Mouse (Mus musculus) stomach, postnatal 0 days (tissue): ENCODE measurements around the gene Ezh1. TPM values are rescaled to one million over a fixed set of nuclear protein-coding genes. Genes with fewer than 3 reads are reported as not detected.

Source experiments
- ATAC-seq: fragments of 200-750 bp; cut with Nextera tagmentation; 2 replicates; pipeline ENCODE4 v1.8.0; 2017; ENCODE audit not compliant: low FRiP score, low TSS enrichment
- DNase-seq: peaks from one replicate; pipeline ENCODE4 v3.0.0-alpha.2; 2016; ENCODE audit warnings: low spot score
- H3K27ac ChIP-seq: fragments of 300-500 bp; sonication (generic); replicated peaks from 2 replicates; pipeline ENCODE4 v1.5.1; 2014; ENCODE audit warnings: mild to moderate bottlenecking, control low read depth
- H3K27me3 ChIP-seq: fragments of 300-500 bp; sonication (generic); 2 replicates; pipeline ENCODE4 v1.6.1; 2014; ENCODE audit warnings: low read length; ENCODE audit not compliant: control insufficient read depth, insufficient read depth
- H3K36me3 ChIP-seq: fragments of 300-500 bp; sonication (generic); 2 replicates; pipeline ENCODE4 v1.6.1; 2014; ENCODE audit warnings: low read length, mixed read lengths; ENCODE audit not compliant: control insufficient read depth, insufficient read depth
- H3K4me1 ChIP-seq: fragments of 300-500 bp; sonication (generic); replicated peaks from 2 replicates; pipeline ENCODE4 v1.6.1; 2014; ENCODE audit warnings: antibody characterized with exemption; ENCODE audit not compliant: control insufficient read depth, insufficient read depth
- H3K4me2 ChIP-seq: fragments of 300-500 bp; sonication (generic); replicated peaks from 2 replicates; pipeline ENCODE4 v1.6.1; 2014; ENCODE audit warnings: low read depth, mild to moderate bottlenecking, control low read depth, moderate library complexity
- H3K4me3 ChIP-seq: fragments of 300-500 bp; sonication (generic); 2 replicates; pipeline ENCODE4 v1.5.1; 2014; ENCODE audit warnings: low read depth, low read length, control low read depth
- H3K9ac ChIP-seq: fragments of 300-500 bp; sonication (generic); 2 replicates; pipeline ENCODE4 v1.6.1; 2014; ENCODE audit warnings: mild to moderate bottlenecking, low read length, control low read depth, mixed read lengths
- H3K9me3 ChIP-seq: fragments of 300-500 bp; sonication (generic); 2 replicates; pipeline ENCODE4 v1.6.1; 2016; ENCODE audit warnings: low read length; ENCODE audit not compliant: control insufficient read depth
- CTCF ChIP-seq: IDR thresholded peaks from 2 replicates; pipeline ENCODE4 v1.5.1; 2016; ENCODE audit warnings: antibody characterized with exemption, low read depth, mild to moderate bottlenecking, moderate library complexity
- EP300 ChIP-seq: optimal IDR thresholded peaks from 2 replicates; pipeline ENCODE3; 2016; ENCODE audit warnings: antibody characterized with exemption
- WGBS: fragments of 180-500 bp; shearing (Covaris S2); extraction: QIAGEN DNeasy Blood & Tissue Kit; methylation state at CpG from one replicate; pipeline ENCODE4 v1.1.7; 2014; 5-methylcytosine and 5-hydroxymethylcytosine counted together
- polyA plus RNA-seq: library from polyadenylated mRNA; unstranded; fragments of >200 nt; fragmentation: Nextera tagmentation; extraction: Ambion mirVana; gene quantifications from 2 replicates; pipeline ENCODE4 v1.2.1, GENCODE M21; 2015

Gene Ezh1
- polyA plus RNA-seq, 1 experiment from 2014 or later = 8.1 TPM

DNA sequence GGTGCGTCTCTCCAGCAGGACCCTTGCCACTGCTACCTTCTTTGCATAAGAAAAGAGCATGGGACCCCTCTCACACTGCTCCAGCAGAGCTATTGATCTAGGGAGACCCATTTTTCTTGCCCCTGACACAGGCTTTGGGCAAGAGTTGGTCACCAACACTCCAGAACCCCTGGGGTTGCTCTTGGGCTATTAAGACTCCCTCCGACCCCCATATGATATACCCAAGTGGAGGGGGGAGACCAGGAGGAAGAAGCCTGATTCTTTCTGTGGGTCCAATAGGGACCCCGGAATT lies 37.7 kb upstream of the Ezh1 start:
- H3K4me1 ChIP-seq = no peaks in the 10 kb centered on the region
- no peak overlapping the region for H3K27ac ChIP-seq
- H3K27me3 ChIP-seq = no peaks in the 10 kb centered on the region
- DNase-seq = no peak
- no peak for TF ChIP-seq EP300
- TF ChIP-seq CTCF = no peak
- no peak overlapping the region for H3K4me2 ChIP-seq
- no peak overlapping the region for H3K4me3 ChIP-seq
- no peaks in the 10 kb centered on the region for H3K9me3 ChIP-seq
- no peak overlapping the region for H3K9ac ChIP-seq
- 54% methylated on average over 3 of the region's 3 CpGs for WGBS
- ATAC-seq = no peak
- H3K36me3 ChIP-seq = no peaks in the 10 kb centered on the region

DNA sequence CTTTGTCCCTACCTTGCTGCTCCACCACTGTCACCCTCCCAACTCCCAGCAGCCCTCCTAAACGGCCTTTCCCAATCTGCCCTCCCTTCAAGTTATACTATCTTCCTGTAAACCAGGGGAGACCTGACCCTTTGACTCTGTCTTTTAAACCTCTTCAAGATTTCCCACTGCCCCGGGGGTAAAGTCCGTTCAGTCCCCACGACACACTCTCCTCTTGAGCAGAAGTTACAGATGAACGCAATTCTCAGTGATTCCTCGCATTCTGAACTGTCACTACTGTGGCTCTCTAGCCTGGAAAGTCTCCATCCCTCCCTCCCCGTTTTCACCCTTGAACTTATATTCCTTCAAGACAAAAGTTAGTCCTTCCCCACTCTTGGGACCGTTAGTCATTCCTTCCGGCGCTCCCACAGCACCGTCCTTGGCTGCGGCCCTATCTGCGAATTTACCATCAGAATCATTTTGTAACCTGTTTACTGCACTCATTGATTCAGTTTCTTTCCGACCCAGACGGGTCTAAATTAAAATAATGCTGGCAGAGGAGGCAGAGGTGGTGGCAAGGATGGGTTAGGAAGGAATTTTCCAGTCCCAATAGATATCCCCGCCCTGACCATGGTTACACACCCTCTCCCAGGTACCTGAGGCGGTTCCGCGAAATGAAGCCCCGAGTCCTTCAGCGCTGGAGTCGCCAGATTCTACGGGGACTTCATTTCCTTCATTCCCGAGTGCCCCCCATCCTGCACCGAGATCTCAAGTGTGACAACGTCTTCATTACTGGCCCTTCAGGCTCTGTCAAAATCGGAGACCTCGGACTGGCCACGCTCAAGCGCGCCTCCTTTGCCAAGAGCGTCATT lies 37.1 kb upstream of the Ezh1 start:
- no peaks in the 10 kb centered on the region for H3K27me3 ChIP-seq
- ATAC-seq (no peak), DNase-seq (no peak)
- H3K4me1 ChIP-seq = no peaks in the 10 kb centered on the region
- H3K9me3 ChIP-seq = no peaks in the 10 kb centered on the region
- H3K27ac ChIP-seq = no peak overlapping the region
- H3K36me3 ChIP-seq = no peaks in the 10 kb centered on the region
- no peak overlapping the region for H3K4me2 ChIP-seq
- TF ChIP-seq CTCF (no peak), EP300 (no peak)
- H3K4me3 ChIP-seq = no peak overlapping the region
- H3K9ac ChIP-seq = no peak overlapping the region
- WGBS = 44% methylated on average over 32 of the region's 32 CpGs

DNA sequence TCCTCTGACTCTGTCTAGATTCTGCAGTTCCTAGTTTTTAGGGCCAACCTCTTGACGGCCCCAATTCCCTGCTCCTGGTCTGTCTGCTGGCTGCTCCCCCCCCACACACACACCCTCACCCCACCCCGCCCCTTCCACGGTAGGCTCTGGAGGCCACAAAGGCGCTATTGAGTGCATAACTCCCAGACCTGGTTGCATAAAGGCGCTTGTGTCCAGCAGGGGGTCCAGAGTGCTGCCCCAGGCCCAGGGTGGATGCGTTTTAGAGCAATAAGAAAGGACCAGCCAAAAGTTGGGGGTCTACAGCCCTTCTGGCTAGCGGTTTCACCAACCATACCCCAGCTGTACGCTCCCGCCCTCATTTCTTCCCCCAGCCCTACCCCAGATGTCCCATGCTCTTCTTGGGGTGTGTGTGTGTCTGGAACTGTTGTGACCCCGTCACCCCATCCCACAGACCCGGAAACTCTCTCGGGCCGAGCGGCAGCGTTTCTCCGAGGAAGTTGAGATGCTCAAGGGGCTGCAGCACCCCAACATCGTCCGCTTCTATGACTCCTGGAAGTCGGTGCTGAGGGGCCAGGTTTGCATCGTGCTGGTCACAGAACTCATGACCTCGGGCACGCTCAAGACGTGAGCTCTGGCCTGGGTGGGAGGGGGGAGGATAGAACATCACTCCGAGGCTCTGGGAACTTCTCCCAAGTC lies 36.2 kb upstream of the Ezh1 start:
- 0 out of 2 replicates have a peak, but pooled peaks have one; percentile 21 for ATAC-seq
- Histone ChIP-seq H3K4me1 (no peaks in the 10 kb centered on the region; the same call in 1 of the 2 replicates), H3K9me3 (no peaks in the 10 kb centered on the region), H3K27me3 (no peaks in the 10 kb centered on the region), H3K27ac (no peak overlapping the region; the same call in 1 of the 2 replicates), H3K9ac (peak overlapping the region; percentile 23), H3K4me3 (peak overlapping the region; percentile 65), H3K4me2 (peak overlapping the region; percentile 69), H3K36me3 (peaks cover 2% of the 10 kb centered on the region; the same call in 1 of the 2 replicates)
- TF ChIP-seq CTCF = peak; percentile 43
- no peak for TF ChIP-seq EP300
- 11% methylated on average over 24 of the region's 24 CpGs for WGBS
- peak; percentile 70 for DNase-seq

DNA sequence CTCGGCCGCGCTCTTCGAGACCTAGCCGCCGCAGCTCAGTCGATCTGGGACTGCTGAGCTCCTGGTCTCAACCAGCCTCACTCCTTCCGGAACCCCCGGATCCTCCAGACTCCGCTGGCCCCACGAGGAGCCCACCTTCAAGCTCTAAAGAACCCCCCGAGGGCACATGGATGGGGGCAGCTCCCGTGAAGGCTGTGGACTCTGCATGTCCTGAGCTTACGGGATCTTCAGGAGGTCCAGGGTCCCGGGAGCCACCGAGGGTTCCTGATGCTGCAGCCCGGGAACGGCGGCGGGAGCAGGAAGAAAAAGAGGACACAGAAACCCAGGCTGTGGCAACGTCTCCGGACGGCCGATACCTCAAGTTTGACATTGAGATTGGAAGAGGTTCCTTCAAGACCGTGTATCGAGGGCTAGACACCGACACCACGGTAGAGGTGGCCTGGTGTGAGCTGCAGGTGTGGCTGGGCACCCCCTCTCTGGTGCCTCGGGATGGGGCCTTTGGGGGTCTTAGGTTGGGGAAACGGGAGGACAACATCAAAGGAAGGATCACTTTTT lies 34.6 kb upstream of the Ezh1 start:
- H3K4me2 ChIP-seq = peak overlapping the region; percentile 69
- DNase-seq (no peak), ATAC-seq (no peak)
- no peaks in the 10 kb centered on the region; the same call in 1 of the 2 replicates for H3K4me1 ChIP-seq
- peaks cover 2% of the 10 kb centered on the region; the same call in 1 of the 2 replicates for H3K36me3 ChIP-seq
- no peaks in the 10 kb centered on the region for H3K9me3 ChIP-seq
- WGBS = 1% methylated on average over 30 of the region's 30 CpGs
- H3K27me3 ChIP-seq = no peaks in the 10 kb centered on the region
- peak overlapping the region; percentile 83 for H3K9ac ChIP-seq
- TF ChIP-seq CTCF = no peak
- no peak for TF ChIP-seq EP300
- peak overlapping the region; percentile 83 for H3K27ac ChIP-seq
- peak overlapping the region; percentile 65 for H3K4me3 ChIP-seq

DNA sequence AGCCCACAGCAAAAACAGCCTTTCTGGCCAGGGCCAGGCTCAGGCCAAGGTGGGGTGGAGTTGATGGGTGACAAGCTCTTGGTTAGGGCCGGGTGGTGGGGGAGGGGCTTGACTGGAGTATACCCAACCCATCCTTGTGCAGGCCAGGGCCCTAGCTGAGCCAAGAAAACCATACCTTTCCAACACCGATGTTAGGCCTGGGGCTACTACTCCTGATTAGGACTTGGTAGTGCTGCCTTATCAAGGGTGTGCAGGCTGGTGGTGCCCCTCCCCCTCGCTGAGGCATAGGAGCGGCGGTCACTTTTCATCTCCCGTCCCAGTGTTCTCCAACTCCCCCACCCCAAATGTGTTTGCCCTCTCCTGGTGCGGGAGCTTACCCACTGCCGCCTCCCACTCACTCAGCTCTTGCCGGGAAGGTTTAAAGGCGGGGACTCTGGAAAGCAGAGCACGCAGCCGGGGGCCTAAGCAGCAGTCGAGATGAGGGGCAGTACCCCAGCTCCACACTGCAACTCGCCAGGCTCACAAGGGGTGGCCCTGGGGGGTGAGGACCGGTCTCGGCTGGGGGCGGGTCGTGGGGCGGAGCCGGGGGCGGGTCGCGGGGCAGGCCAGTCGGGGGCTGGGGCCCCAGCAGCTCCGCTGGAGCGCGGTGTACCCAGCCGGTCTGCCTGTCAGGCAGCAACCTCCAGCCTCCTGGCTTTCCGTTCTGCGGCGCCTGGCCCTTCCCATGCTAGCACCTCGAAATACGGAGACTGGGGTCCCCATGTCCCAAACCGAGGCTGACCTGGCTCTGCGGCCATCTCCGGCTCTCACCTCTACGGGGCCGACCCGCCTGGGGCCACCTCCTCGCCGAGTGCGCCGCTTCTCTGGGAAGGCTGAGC lies 33.9 kb upstream of the Ezh1 start, which contains the start of gene Wnk4:
Gene Wnk4 (plus strand): TSS at position 620 of the 878 bp plus-strand sequence.
- no peaks in the 10 kb centered on the region for H3K9me3 ChIP-seq
- ATAC-seq = peak; percentile 68
- TF ChIP-seq CTCF = no peak
- TF ChIP-seq EP300 = no peak
- H3K9ac ChIP-seq = peak within 1 kb of the TSS; percentile 83
- DNase-seq = peak; percentile 86
- peak within 1 kb of the TSS; percentile 65 for H3K4me3 ChIP-seq
- H3K4me2 ChIP-seq = peak within 1 kb of the TSS; percentile 69
- H3K4me1 ChIP-seq = no peaks in the 10 kb centered on the region; the same call in 1 of the 2 replicates
- peaks cover 2% of the 10 kb centered on the region; the same call in 1 of the 2 replicates for H3K36me3 ChIP-seq
- WGBS = under 1% methylated on average over 41 of the region's 43 CpGs
- no peaks in the 10 kb centered on the region for H3K27me3 ChIP-seq
- H3K27ac ChIP-seq = peak within 1 kb of the TSS; percentile 83
